ENCODE assay signal across 8 mouse cellular contexts in the genomic region with DNA sequence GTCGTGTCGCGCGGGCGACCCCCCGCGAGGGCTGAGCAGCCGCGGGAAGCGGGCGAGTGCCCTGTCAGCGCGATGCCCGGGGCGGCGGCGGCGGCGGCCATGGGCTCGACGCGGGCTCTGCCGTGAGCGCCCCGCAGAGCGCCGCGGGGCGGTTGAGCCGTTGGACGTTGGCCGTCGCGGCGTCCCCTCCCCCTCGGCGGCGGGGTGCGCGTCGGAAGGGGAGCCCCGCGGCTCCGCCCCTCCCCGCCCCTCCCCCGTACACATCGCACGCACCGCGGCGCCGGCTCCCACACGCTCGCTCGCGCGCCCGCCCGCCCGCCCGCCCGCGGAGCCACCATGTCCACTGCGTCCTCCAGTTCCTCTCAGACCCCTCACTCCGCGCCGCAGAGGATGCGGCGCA. TPM values are rescaled to one million over a fixed set of nuclear protein-coding genes. Genes with fewer than 3 reads are reported as not detected.
DNase-seq lines count a peak whose midpoint lies in the region; ATAC-seq and TF ChIP-seq lines count a peak whose summit lies in the region.

TSS of gene Glcci1 (plus strand) at position 50 of the 400 bp plus-strand sequence.

- H3K4me1 ChIP-seq in embryonic fibroblast, embryonic 13.5 days (ENCODE audit: control insufficient read depth, insufficient read depth, low read length): no peaks in the 10 kb centered on the region

- H3K4me3 ChIP-seq in embryonic fibroblast, embryonic 13.5 days (ENCODE audit: insufficient read depth, low read length): peak within 1 kb of the TSS; percentile 83

- H3K27ac ChIP-seq in embryonic fibroblast, embryonic 13.5 days (ENCODE audit: insufficient read depth, low read length): peak within 1 kb of the TSS; percentile 93

- intact Hi-C loops in heart, postnatal 10 days (cut with DNase I): loop anchor here (5.0 kb wide), 1 partner anchor 232 kb away; no protein-coding TSS in a partner anchor

- ATAC-seq in CD4-positive, CD25-positive, alpha-beta regulatory T cell, adult 4 months: peak; percentile 7
- peak; percentile 2 for ATAC-seq in activated CD4-positive, CD25-positive, alpha-beta regulatory T cell, adult 4 months

- TF ChIP-seq CTCF in embryonic fibroblast, embryonic 13.5 days (IDR thresholded peaks at IDR 0.05; ENCODE audit: borderline replicate concordance, insufficient read depth, low read length): no peak

- no peak for TF ChIP-seq POLR2A in embryonic fibroblast, embryonic 13.5 days (IDR thresholded peaks at IDR 0.05; ENCODE audit: low read depth, low read length)

- DNase-seq in heart, postnatal 10 days: peak; percentile 66 to 74
- peak; percentile 61 to 68 for DNase-seq in layer of hippocampus, postnatal 25 days (ENCODE audit: extremely low spot score in 1 of 2, low spot score in 1 of 2)
- DNase-seq in lung, postnatal 10 days: peak; percentile 78
- peak; percentile 33 for DNase-seq in ovary, postnatal 10 days (ENCODE audit: low spot score)
- peak; percentile 90 for DNase-seq in thymus, postnatal 4 days

RNA-seq across cellular contexts. Expression of gene Glcci1, which starts in this region (rescaled TPM):
- 10 to 100 TPM; 28.3 to 40.6 TPM for polyA plus RNA-seq in CD4-positive, CD25-positive, alpha-beta regulatory T cell, adult 4 months (2017; shearing (Covaris generic))
- polyA plus RNA-seq in activated CD4-positive, CD25-positive, alpha-beta regulatory T cell, adult 4 months (2017; shearing (Covaris generic)): 10 to 100 TPM; 18.9 to 29.2 TPM
- 1.9 and 3.9 TPM in 2 replicates for polyA plus RNA-seq in embryonic fibroblast, embryonic 13.5 days (2011; ENCODE audit: insufficient read length, low read depth, missing spikeins)
- total RNA-seq in heart, postnatal 10 days (2021): 10 to 100 TPM; 12.5 to 17.6 TPM
- total RNA-seq in layer of hippocampus, postnatal 25 days (2021): 10 to 100 TPM; 64.7 to 74.9 TPM

Comparison
In these comparisons a context has a peak if more than half of its experiments do, and no peak if none do; other contexts are left out.
1. Peak in every context shown above with its lines: DNase-seq, ATAC-seq, H3K4me3 ChIP-seq and H3K27ac ChIP-seq.
2. DNase-seq: peak in every context shown above with its lines; median percentile 90 in thymus, postnatal 4 days; 78 in lung, postnatal 10 days; 70 in heart, postnatal 10 days; 64 in layer of hippocampus, postnatal 25 days; 33 in ovary, postnatal 10 days.